29 mouse cellular contexts compared by ENCODE assay signal in genomic region chr4:85420429-85420828, GRCm38 (mm10).
"Had no signal": no experiment of that assay in that cellular context is flagged by ENCODE, and none has a peak within 500 bp of the region (broad histone marks: within the 10 kb centered on the region; RNA-seq: fewer than 3 reads in every experiment).

No protein-coding gene starts in this region.

- H3K4me1 ChIP-seq: embryonic facial prominence, embryonic 10.5 days; embryonic facial prominence, embryonic 12.5 days; embryonic facial prominence, embryonic 13.5 days; embryonic facial prominence, embryonic 15.5 days; forebrain, embryonic 10.5 days; forebrain, embryonic 12.5 days; forebrain, embryonic 13.5 days; forebrain, embryonic 15.5 days had no signal

- H3K9me3 ChIP-seq: embryonic facial prominence, embryonic 10.5 days; embryonic facial prominence, embryonic 12.5 days; embryonic facial prominence, embryonic 13.5 days; embryonic facial prominence, embryonic 15.5 days; forebrain, embryonic 10.5 days; forebrain, embryonic 12.5 days; forebrain, embryonic 13.5 days; forebrain, embryonic 15.5 days had no signal

- ATAC-seq: forebrain, embryonic 13.5 days; forebrain, embryonic 14.5 days; forebrain, embryonic 15.5 days; forebrain, embryonic 16.5 days; forebrain, postnatal 0 days had no signal

- H3K36me3 ChIP-seq: embryonic facial prominence, embryonic 10.5 days; embryonic facial prominence, embryonic 12.5 days; embryonic facial prominence, embryonic 13.5 days; embryonic facial prominence, embryonic 15.5 days; forebrain, embryonic 10.5 days; forebrain, embryonic 12.5 days; forebrain, embryonic 15.5 days had no signal

- H3K4me3 ChIP-seq: embryonic facial prominence, embryonic 10.5 days; embryonic facial prominence, embryonic 12.5 days; embryonic facial prominence, embryonic 13.5 days; embryonic facial prominence, embryonic 15.5 days; erythroblast, embryonic 14.5 days; forebrain, embryonic 10.5 days; forebrain, embryonic 12.5 days; forebrain, embryonic 13.5 days; forebrain, embryonic 15.5 days; gastrocnemius, adult 2 months; heart, adult 2 months had no signal

- H3K27ac ChIP-seq: embryonic facial prominence, embryonic 10.5 days; embryonic facial prominence, embryonic 12.5 days; embryonic facial prominence, embryonic 13.5 days; embryonic facial prominence, embryonic 15.5 days; forebrain, embryonic 10.5 days; forebrain, embryonic 12.5 days; forebrain, embryonic 13.5 days; forebrain, embryonic 15.5 days; gastrocnemius, adult 2 months; heart, adult 2 months had no signal

- H3K4me2 ChIP-seq: embryonic facial prominence, embryonic 12.5 days; embryonic facial prominence, embryonic 13.5 days; embryonic facial prominence, embryonic 15.5 days; forebrain, embryonic 12.5 days; forebrain, embryonic 13.5 days; forebrain, embryonic 15.5 days had no signal

- H3K27me3 ChIP-seq: embryonic facial prominence, embryonic 12.5 days; embryonic facial prominence, embryonic 13.5 days; embryonic facial prominence, embryonic 15.5 days; forebrain, embryonic 12.5 days; forebrain, embryonic 13.5 days; forebrain, embryonic 15.5 days had no signal

- DNase-seq: cerebellum, adult 2 months; cerebellum, adult 8-10 months; cerebellum, adult 9-10 months; cerebellum, adult 9-11 months; cerebellum, postnatal 10 days; cerebellum, postnatal 14 days; cerebellum, postnatal 25 days; cerebellum, postnatal 36 days; embryo, embryonic 11 days; forebrain, postnatal 0 days; gastrocnemius, adult 2 months; gastrocnemius, postnatal 10 days; gastrocnemius, postnatal 14 days; gastrocnemius, postnatal 25 days; gastrocnemius, postnatal 36 days; heart, adult 11 months; heart, adult 18-20 months; heart, adult 2 months had no signal

- H3K9ac ChIP-seq: embryonic facial prominence, embryonic 12.5 days; embryonic facial prominence, embryonic 13.5 days; embryonic facial prominence, embryonic 15.5 days; forebrain, embryonic 12.5 days; forebrain, embryonic 13.5 days; forebrain, embryonic 15.5 days; forebrain, postnatal 0 days had no signal
